Mouse (Mus musculus): ENCODE data around the gene Nacc2. TPM values are rescaled to one million over a fixed set of nuclear protein-coding genes. Genes with fewer than 3 reads are reported as not detected.

Nacc2 gene
- polyA plus RNA-seq, 1 experiment from 2014 or later, result 8.2 TPM

DNA sequence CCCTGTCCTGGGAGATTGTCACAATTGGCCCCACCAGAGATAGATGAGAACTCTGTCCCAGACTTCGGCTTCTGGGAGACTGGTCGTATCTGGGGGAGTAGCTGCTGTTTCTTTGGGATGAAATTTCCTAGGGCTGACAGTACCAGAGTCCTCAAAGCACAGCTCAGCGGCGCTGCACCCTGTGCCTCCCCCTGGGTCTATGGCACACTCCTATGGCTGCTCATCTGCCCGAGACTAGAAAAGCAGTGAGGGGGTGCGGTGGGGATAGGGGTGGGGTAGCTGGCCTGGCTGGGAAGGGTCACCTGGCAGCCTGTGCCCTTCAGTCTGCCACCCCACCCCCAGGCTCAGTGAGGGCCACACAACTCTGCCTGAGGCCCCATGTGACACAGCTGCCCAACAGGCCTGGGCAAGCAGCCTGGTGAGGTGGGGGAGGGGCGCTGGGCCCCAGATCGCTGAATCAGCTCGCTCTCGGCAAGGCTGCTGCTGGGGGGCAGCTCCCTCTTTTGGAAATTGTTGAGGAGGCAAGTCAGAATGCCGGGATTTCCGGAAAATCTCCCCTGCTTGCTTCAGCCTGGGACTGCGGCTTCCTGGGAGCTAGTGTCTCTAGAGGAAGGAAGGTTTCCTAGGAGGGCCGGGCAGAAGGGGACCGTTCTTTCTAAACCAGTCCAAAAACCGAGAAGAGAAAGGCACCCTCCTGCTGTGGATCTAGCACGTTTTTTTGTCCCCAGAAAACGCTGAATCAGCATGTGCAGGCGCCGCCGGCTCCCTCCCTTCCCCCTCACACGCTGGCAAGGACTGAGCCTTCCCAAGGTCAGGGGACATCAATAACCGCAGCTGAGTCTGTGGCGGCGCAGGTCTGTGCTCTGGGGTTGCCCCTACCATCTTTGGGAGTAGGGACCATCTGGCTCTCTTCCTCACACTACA is 9.9 kb upstream of the Nacc2 start:
- peaks cover 20% of the 10 kb centered on the region for H3K4me1 ChIP-seq (ENCODE audit: control insufficient read depth, insufficient read depth, low read length)
- peak; percentile 83 for ATAC-seq (ENCODE audit: low FRiP score, low TSS enrichment)

GRCm38 (mm10) chr2:26131327-26131726 is 8.3 kb upstream of the Nacc2 start:
- Histone ChIP-seq H3K4me2 (ENCODE audit: low read length) (no peak overlapping the region), H3K27me3 (ENCODE audit: control insufficient read depth, insufficient read depth, low read length) (no peaks in the 10 kb centered on the region), H3K9ac (replicated peaks; ENCODE audit: low read length) (no peak overlapping the region), H3K9me3 (ENCODE audit: control insufficient read depth, low read length) (no peaks in the 10 kb centered on the region), H3K36me3 (ENCODE audit: control insufficient read depth, insufficient read depth, low read length) (no peaks in the 10 kb centered on the region; the same call in 1 of the 2 replicates), H3K4me1 (ENCODE audit: control insufficient read depth, insufficient read depth, low read length) (peaks cover 20% of the 10 kb centered on the region), H3K4me3 (replicated peaks; ENCODE audit: low read depth, low read length) (no peak overlapping the region), H3K27ac (replicated peaks; ENCODE audit: low read depth, low read length) (no peak overlapping the region)
- DNase-seq, result no peak
- ATAC-seq (ENCODE audit: low FRiP score, low TSS enrichment), result no peak
- WGBS, result 88% methylated on average over 2 of the region's 2 CpGs

More for the DNA sequence above, 9.9 kb upstream of the Nacc2 start:
- peak; percentile 89 for DNase-seq
- Histone ChIP-seq H3K4me3 (replicated peaks; ENCODE audit: low read depth, low read length) (peak overlapping the region; percentile 12), H3K4me2 (ENCODE audit: low read length) (peak overlapping the region; percentile 52), H3K27ac (replicated peaks; ENCODE audit: low read depth, low read length) (peak overlapping the region; percentile 78), H3K36me3 (ENCODE audit: control insufficient read depth, insufficient read depth, low read length) (peaks cover 8% of the 10 kb centered on the region; the same call in 1 of the 2 replicates), H3K9me3 (ENCODE audit: control insufficient read depth, low read length) (no peaks in the 10 kb centered on the region), H3K27me3 (ENCODE audit: control insufficient read depth, insufficient read depth, low read length) (no peaks in the 10 kb centered on the region), H3K9ac (replicated peaks; ENCODE audit: low read length) (peak overlapping the region; percentile 52)
- 2% methylated on average over 25 of the region's 25 CpGs for WGBS

- Histone ChIP-seq H3K4me1 (ENCODE audit: control insufficient read depth, insufficient read depth, low read length) (peaks cover 20% of the 10 kb centered on the region), H3K9ac (replicated peaks; ENCODE audit: low read length) (no peak overlapping the region), H3K27me3 (ENCODE audit: control insufficient read depth, insufficient read depth, low read length) (no peaks in the 10 kb centered on the region), H3K9me3 (ENCODE audit: control insufficient read depth, low read length) (no peaks in the 10 kb centered on the region), H3K4me3 (replicated peaks; ENCODE audit: low read depth, low read length) (no peak overlapping the region), H3K27ac (replicated peaks; ENCODE audit: low read depth, low read length) (no peak overlapping the region), H3K36me3 (ENCODE audit: control insufficient read depth, insufficient read depth, low read length) (no peaks in the 10 kb centered on the region), H3K4me2 (ENCODE audit: low read length) (no peak overlapping the region)
- DNase-seq (no peak), ATAC-seq (ENCODE audit: low FRiP score, low TSS enrichment) (no peak)
- 13% methylated on average over 3 of the region's 3 CpGs for WGBS
Observed at GRCm38 (mm10) chr2:26129962-26130361, 6.9 kb upstream of the Nacc2 start.

- no peaks in the 10 kb centered on the region for H3K36me3 ChIP-seq (ENCODE audit: control insufficient read depth, insufficient read depth, low read length)
- H3K4me3 ChIP-seq (replicated peaks; ENCODE audit: low read depth, low read length), result no peak overlapping the region
- H3K4me1 ChIP-seq (ENCODE audit: control insufficient read depth, insufficient read depth, low read length), result peaks cover 20% of the 10 kb centered on the region
- no peak overlapping the region for H3K4me2 ChIP-seq (ENCODE audit: low read length)
- no peaks in the 10 kb centered on the region for H3K9me3 ChIP-seq (ENCODE audit: control insufficient read depth, low read length)
- H3K27me3 ChIP-seq (ENCODE audit: control insufficient read depth, insufficient read depth, low read length), result no peaks in the 10 kb centered on the region
- DNase-seq (no peak), ATAC-seq (ENCODE audit: low FRiP score, low TSS enrichment) (no peak)
- H3K9ac ChIP-seq (replicated peaks; ENCODE audit: low read length), result no peak overlapping the region
- 94% methylated on average over 2 of the region's 2 CpGs for WGBS
- no peak overlapping the region for H3K27ac ChIP-seq (replicated peaks; ENCODE audit: low read depth, low read length)
Observed at GRCm38 (mm10) chr2:26129346-26129745, 6.3 kb upstream of the Nacc2 start.

GRCm38 (mm10) chr2:26122171-26123078 is 595 bp downstream of the Nacc2 start:
- H3K4me1 ChIP-seq (ENCODE audit: control insufficient read depth, insufficient read depth, low read length), result peaks cover 7% of the 10 kb centered on the region; the same call in 1 of the 2 replicates
- no peaks in the 10 kb centered on the region for H3K36me3 ChIP-seq (ENCODE audit: control insufficient read depth, insufficient read depth, low read length)
- peak overlapping the region; percentile 95 for H3K4me2 ChIP-seq (ENCODE audit: low read length)
- peaks cover 36% of the 10 kb centered on the region for H3K27me3 ChIP-seq (ENCODE audit: control insufficient read depth, insufficient read depth, low read length)
- H3K9ac ChIP-seq (replicated peaks; ENCODE audit: low read length), result peak overlapping the region; percentile 60
- DNase-seq (peak; percentile 75), ATAC-seq (ENCODE audit: low FRiP score, low TSS enrichment) (no peak; the same call in 1 of the 2 replicates)
- peak overlapping the region; percentile 63 for H3K4me3 ChIP-seq (replicated peaks; ENCODE audit: low read depth, low read length)
- no peaks in the 10 kb centered on the region for H3K9me3 ChIP-seq (ENCODE audit: control insufficient read depth, low read length)
- H3K27ac ChIP-seq (replicated peaks; ENCODE audit: low read depth, low read length), result no peak overlapping the region
- under 1% methylated on average over 108 of the region's 109 CpGs for WGBS

DNA sequence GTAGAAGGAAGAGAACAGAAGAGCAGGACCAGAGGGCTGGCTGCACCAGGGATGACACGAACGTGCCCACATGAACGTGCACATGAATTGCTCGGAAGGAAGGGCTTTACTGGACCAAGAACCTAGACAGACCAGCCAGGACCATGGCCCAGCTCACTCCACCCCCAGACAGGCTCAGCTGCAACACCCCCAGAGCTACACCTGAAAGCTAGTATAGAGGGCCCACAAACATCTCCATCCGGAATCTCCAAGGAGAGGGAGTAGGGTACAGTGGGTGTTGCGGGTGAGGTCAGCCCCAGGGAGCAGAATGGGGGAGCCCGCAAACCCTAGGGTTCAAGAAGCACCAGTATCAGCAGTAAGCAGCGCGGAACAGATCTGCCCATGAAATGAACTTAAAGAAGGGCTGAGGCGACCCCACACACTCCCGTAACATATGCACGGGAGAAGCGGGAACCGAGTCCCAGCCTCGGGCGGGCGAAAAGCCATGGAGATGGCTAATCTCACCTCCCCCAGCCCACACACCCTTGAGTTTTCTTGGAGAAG is 1.4 kb downstream of the Nacc2 start:
- H3K27ac ChIP-seq (replicated peaks; ENCODE audit: low read depth, low read length), result no peak overlapping the region
- no peaks in the 10 kb centered on the region for H3K9me3 ChIP-seq (ENCODE audit: control insufficient read depth, low read length)
- DNase-seq, result no peak
- peaks cover 36% of the 10 kb centered on the region for H3K27me3 ChIP-seq (ENCODE audit: control insufficient read depth, insufficient read depth, low read length)
- H3K4me2 ChIP-seq (ENCODE audit: low read length), result peak overlapping the region; percentile 95
- no peaks in the 10 kb centered on the region for H3K36me3 ChIP-seq (ENCODE audit: control insufficient read depth, insufficient read depth, low read length)
- no peak overlapping the region; the same call in 1 of the 2 replicates for H3K9ac ChIP-seq (replicated peaks; ENCODE audit: low read length)
- 16% methylated on average over 17 of the region's 17 CpGs for WGBS
- H3K4me1 ChIP-seq (ENCODE audit: control insufficient read depth, insufficient read depth, low read length), result peaks cover 7% of the 10 kb centered on the region; the same call in 1 of the 2 replicates
- H3K4me3 ChIP-seq (replicated peaks; ENCODE audit: low read depth, low read length), result peak overlapping the region; percentile 63
- no peak for ATAC-seq (ENCODE audit: low FRiP score, low TSS enrichment)

- Histone ChIP-seq H3K4me3 (replicated peaks; ENCODE audit: low read depth, low read length) (no peak overlapping the region), H3K9me3 (ENCODE audit: control insufficient read depth, low read length) (no peaks in the 10 kb centered on the region), H3K27ac (replicated peaks; ENCODE audit: low read depth, low read length) (no peak overlapping the region), H3K27me3 (ENCODE audit: control insufficient read depth, insufficient read depth, low read length) (peaks cover 36% of the 10 kb centered on the region), H3K36me3 (ENCODE audit: control insufficient read depth, insufficient read depth, low read length) (no peaks in the 10 kb centered on the region), H3K4me1 (ENCODE audit: control insufficient read depth, insufficient read depth, low read length) (peaks cover 7% of the 10 kb centered on the region; the same call in 1 of the 2 replicates), H3K4me2 (ENCODE audit: low read length) (no peak overlapping the region), H3K9ac (replicated peaks; ENCODE audit: low read length) (no peak overlapping the region)
- DNase-seq (no peak), ATAC-seq (ENCODE audit: low FRiP score, low TSS enrichment) (no peak)
- WGBS, result 73% methylated on average over 2 of the region's 2 CpGs
Observed at GRCm38 (mm10) chr2:26119626-26120025, 3.4 kb downstream of the Nacc2 start.

GRCm38 (mm10) chr2:26119310-26119592 is 3.8 kb downstream of the Nacc2 start:
- Histone ChIP-seq H3K36me3 (ENCODE audit: control insufficient read depth, insufficient read depth, low read length) (no peaks in the 10 kb centered on the region), H3K4me3 (replicated peaks; ENCODE audit: low read depth, low read length) (no peak overlapping the region), H3K27ac (replicated peaks; ENCODE audit: low read depth, low read length) (no peak overlapping the region), H3K4me2 (ENCODE audit: low read length) (no peak overlapping the region), H3K9ac (replicated peaks; ENCODE audit: low read length) (no peak overlapping the region), H3K27me3 (ENCODE audit: control insufficient read depth, insufficient read depth, low read length) (peaks cover 36% of the 10 kb centered on the region), H3K9me3 (ENCODE audit: control insufficient read depth, low read length) (no peaks in the 10 kb centered on the region), H3K4me1 (ENCODE audit: control insufficient read depth, insufficient read depth, low read length) (peaks cover 7% of the 10 kb centered on the region; the same call in 1 of the 2 replicates)
- no peak for ATAC-seq (ENCODE audit: low FRiP score, low TSS enrichment)
- no peak for DNase-seq
- WGBS, result 19% methylated on average over 2 of the region's 2 CpGs
